Mouse (Mus musculus) erythroblast, adult 5-6 weeks (primary cell): Measurements from ENCODE around the gene Zkscan7. TPM values are rescaled to one million over a fixed set of nuclear protein-coding genes. Genes with fewer than 3 reads are reported as not detected.
"Not testable (repeated sequence)": the region's sequence is repeated elsewhere in the genome, so short reads cannot be mapped to it uniquely, and the experiment has no call there.

Experiments
- ATAC-seq: replicated peaks from 2 replicates; pipeline ENCODE4 v1.8.0; 2016; ENCODE audit warnings: moderate number of reproducible peaks, mild to moderate bottlenecking, moderate TSS enrichment, inconsistent platforms; ENCODE audit not compliant: poor library complexity, low FRiP score, severe bottlenecking
- total RNA-seq, 2 experiments: library from RNA; stranded (forward) in 1 of 2; stranded (reverse) in 1 of 2; fragments of 150-400 nt in 1 of 2; fragments of 200-764, 138-1000 nt in 1 of 2; gene quantifications; 2 replicates each; pipeline versions ENCODE4 v1.2.3 to v1.2.4; 2015 to 2017; ENCODE audit warnings: low replicate concordance in 2 of 2

Zkscan7 gene
- total RNA-seq (2015; ENCODE audit: low replicate concordance) (0.77 TPM in 1 of 2 replicates, not detected in the other), total RNA-seq (2017; ENCODE audit: low replicate concordance) (not detected in 2 replicates)

- ATAC-seq: no peak
Measured at GRCm38 (mm10) chr9:122885385-122885784, at the start of gene Zkscan7. TSS of gene Zkscan7 (plus strand) at chr9:122885685.

- ATAC-seq: no peak
Measured at GRCm38 (mm10) chr9:122836126-122836525, 49.4 kb upstream of the Zkscan7 start.

GRCm38 (mm10) chr9:122836790-122837189 lies 48.7 kb upstream of the Zkscan7 start:
- ATAC-seq: no peak

DNA sequence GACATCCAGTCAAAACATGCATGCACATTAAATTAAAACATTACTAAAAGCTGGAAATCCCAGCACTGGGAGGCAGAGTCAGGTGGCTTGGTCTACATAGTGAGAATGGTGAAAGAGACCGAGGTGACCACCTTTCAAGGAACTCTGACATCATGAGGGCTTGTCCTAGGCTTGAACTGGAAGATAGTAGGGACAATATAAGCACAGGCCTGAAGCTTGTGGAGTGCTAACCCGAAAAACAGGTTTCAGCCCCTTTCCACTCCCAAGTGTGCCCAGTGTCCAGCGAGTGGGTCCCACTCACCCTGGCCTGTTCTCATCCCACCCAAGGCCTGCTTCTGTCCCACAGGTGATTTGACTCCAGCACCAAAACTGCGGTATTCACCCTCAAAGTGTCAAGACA lies 48.3 kb upstream of the Zkscan7 start:
- ATAC-seq: no peak

- no peak for ATAC-seq
Measured at GRCm38 (mm10) chr9:122837680-122838079, 47.8 kb upstream of the Zkscan7 start.

DNA sequence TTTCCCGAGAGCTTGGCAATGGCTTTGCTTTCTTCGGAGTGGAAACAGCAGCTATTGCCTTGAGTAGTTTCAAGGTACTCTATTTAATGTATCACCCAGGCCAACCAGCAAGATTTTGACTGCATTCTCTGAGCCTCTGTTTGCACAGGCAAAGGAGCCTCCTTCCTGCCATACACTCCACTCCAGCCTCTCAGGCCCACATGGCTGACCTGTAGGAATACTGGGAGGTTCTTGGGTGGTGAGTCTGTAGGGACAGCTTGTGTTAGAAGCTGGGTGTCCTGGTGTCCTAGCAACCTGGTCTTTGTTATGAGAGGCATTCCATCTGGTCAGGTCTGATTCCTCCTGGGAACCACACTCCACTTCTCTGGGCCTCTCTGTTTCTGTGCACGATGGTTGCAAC lies 41.7 kb upstream of the Zkscan7 start, which contains the start of gene Gm35549:
Gene Gm35549, minus strand, starts transcription at position 276 of the 400 bp plus-strand sequence.
- ATAC-seq: no peak

GRCm38 (mm10) chr9:122845621-122846020 lies 39.9 kb upstream of the Zkscan7 start:
- ATAC-seq: no peak

DNA sequence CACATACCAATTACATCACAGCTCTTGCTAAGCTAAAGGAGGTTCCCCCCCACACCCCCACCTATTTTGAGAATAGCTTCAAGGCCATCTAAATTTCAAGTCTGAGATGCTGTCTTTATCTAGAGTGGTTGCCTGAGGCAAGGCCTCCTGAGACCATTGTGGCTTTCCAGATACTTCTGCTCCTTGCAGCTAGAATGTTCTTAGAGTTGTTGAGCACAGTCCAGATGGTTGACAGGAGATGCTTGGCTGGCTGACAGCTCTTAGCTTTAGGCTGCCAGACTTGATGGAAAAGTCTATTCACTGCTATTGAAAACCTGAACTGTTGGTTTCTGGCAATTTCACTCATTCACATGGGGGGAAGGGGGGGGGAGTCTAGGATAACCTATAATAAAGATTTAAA lies 39.3 kb upstream of the Zkscan7 start:
- no peak for ATAC-seq

DNA sequence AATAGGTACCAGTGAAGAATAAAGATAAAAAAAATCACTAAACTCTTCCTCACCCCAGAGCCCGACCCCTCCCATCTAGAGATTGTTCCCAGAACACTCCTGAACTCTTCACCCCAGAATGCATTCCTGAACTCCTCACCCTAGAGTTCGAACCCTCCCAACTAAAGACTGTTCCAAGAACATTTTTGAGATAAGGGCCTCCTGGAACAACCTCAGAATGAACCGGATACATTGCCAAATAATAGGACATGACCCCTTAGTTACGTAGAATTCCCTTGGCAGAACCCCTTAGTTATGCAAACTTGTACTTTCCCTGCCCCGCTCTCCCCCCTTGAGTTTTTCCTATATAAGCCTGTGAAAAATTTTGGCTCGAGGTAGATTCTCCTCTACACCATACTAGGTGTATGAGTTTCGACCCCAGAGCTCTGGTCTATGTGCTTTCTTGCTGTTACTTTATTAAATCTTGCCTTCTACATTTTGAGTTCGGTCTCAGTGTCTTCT lies 37.6 kb upstream of the Zkscan7 start:
- ATAC-seq: not testable (repeated sequence)

- ATAC-seq: no peak
Measured at GRCm38 (mm10) chr9:122854526-122854925, 31.0 kb upstream of the Zkscan7 start.

GRCm38 (mm10) chr9:122855141-122855540 lies 30.3 kb upstream of the Zkscan7 start:
- not testable (repeated sequence) for ATAC-seq

GRCm38 (mm10) chr9:122855617-122856016 lies 29.9 kb upstream of the Zkscan7 start:
- no peak for ATAC-seq

- ATAC-seq: no peak
Measured at GRCm38 (mm10) chr9:122856716-122857115, 28.8 kb upstream of the Zkscan7 start.

DNA sequence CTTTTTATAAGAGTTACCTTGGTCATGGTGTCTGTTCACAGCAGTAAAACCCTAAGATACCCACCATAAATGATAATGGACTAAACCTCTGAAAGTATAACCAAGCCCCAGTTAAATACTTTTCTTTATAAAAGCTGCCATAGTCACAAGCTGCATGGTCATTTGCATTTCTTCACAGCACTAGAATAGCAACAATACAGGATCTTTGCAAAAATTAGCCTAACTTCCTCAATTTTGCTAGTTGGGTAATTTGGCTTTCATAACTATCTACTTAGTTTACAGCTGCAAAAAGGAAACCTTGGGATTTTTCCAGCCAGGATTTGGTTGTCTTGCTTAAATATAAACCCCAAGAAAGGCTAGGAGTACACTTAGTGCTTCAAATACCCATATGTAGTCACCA lies 24.7 kb upstream of the Zkscan7 start:
- no peak for ATAC-seq

GRCm38 (mm10) chr9:122863731-122864130 lies 21.8 kb upstream of the Zkscan7 start:
- ATAC-seq: no peak

DNA sequence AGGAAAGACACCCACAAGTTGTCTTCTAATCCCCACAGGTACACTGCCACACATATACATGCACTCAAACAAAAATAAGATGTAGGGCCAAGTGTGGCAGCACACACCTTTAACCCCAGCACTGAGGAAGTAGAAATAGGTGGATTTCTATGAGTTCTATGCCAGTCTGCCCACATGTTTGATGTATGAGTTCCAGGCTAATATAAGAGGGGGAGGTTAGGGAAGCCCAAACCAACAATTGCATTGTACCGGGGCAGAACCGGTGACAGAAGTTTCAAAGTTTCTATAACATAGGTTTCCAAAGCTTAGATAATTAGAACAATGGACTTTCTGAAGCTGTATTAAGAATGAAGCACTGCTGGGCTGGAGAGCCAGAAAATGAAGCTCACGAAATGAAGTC lies 20.6 kb upstream of the Zkscan7 start:
- 0 out of 2 replicates have a peak, but pooled peaks have one; percentile 5 for ATAC-seq

DNA sequence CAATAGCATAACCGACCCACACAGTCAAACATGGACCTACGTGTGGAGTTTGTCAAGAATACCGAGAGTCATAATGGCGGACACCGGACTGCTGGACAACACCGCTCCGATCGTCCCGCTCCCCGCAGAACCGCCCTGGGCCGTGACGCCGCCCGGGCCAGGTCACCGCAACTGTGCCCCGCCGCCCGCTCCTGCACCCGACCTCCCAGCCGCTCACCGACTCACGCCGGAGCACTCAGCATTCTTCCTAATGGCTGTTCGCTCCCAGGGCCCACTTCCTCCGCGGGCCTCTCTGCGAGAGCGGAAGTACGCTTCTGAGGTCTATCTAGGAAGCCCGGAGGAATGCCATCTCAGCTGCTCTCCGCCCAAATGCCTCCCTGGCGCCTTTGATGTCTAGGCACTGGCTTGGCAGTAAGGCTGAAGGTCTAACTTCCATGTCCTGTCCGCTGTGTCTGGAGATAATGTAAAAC lies 19.8 kb upstream of the Zkscan7 start, which contains the start of gene Zfp445:
Gene Zfp445, minus strand, starts transcription at position 310 of the 470 bp plus-strand sequence.
- peak; percentile 95 for ATAC-seq

- ATAC-seq: no peak
Measured at GRCm38 (mm10) chr9:122866192-122866591, 19.3 kb upstream of the Zkscan7 start.

GRCm38 (mm10) chr9:122872595-122872994 lies 12.9 kb upstream of the Zkscan7 start:
- no peak for ATAC-seq

DNA sequence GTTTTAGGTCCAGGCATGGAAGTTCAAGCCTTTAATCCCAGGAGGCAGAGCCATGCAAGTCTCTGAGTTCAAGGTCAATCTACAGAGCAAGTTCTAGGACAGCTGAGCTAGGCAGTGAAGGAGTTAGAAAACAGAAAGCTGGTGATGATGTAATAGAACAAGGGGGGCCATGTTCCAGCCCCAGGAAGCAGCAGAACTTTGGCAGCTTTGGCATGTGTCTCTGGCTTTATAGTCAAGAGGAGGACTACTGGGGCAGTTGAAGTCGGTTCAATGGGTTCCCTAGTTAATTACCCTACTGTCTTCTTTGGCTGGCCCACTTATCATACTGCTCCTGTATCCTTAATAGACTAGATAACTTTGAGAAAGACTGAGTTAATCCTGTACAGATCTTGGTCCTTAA lies 10.8 kb upstream of the Zkscan7 start:
- ATAC-seq: no peak

- ATAC-seq: no peak
Measured at GRCm38 (mm10) chr9:122875145-122875544, 10.3 kb upstream of the Zkscan7 start.
